Mouse (Mus musculus) kidney, adult 11 months (tissue): ENCODE data around the gene March7.
A peak's percentile ranks its signal among the peaks of the same experiment; 100 is the strongest.

Experiments used
- DNase-seq: peaks from one replicate; pipeline ENCODE4 v3.0.0; 2022

March7 gene

GRCm38 (mm10) chr2:60209703-60210651 lies at the start of gene March7, which contains the start of gene Baz2b:
Gene March7, plus strand, starts transcription at chr2:60209887.
Gene Baz2b, minus strand, starts transcription at chr2:60209839.
- peak; percentile 77 for DNase-seq

DNA sequence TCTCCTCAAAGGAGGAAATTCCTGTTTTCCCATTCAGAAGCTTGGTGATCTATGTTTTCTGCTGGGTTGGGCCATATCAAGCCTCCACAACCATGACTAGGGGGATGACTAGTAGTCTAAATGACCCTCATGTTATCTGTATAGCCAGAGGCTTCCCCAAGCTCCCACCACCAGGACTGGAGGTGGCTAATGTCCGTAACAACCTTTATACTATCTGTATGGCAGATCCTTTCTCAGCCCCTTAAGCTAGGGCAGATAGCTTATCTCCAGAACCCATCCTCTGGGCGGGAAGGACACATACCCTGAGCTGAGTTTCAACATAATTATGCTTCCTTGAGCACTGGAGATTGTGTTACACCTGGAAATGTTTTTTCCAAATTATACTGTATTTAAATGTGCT lies 45.9 kb upstream of the March7 start:
- DNase-seq = no peak

DNA sequence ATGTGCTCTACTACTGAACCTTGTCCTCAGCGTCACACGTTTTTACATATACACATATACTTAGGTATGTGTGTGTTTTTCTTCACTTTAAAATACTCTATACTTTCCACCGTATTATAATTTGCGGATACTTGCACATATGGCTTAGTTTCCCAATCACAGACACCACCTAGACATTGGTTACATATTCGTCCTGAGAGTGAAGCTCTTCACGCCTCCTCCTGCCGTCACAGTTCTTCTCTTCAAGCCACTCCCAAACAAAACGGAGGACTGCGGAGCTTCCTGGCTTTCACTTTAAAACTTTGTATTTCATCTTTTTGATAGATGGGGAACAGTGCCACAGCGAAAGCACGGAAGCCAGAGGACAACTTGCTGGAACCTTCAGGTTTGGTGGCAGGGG lies 44.0 kb upstream of the March7 start:
- no peak for DNase-seq

- DNase-seq = no peak
Observed at GRCm38 (mm10) chr2:60166878-60167277, 42.8 kb upstream of the March7 start.

DNA sequence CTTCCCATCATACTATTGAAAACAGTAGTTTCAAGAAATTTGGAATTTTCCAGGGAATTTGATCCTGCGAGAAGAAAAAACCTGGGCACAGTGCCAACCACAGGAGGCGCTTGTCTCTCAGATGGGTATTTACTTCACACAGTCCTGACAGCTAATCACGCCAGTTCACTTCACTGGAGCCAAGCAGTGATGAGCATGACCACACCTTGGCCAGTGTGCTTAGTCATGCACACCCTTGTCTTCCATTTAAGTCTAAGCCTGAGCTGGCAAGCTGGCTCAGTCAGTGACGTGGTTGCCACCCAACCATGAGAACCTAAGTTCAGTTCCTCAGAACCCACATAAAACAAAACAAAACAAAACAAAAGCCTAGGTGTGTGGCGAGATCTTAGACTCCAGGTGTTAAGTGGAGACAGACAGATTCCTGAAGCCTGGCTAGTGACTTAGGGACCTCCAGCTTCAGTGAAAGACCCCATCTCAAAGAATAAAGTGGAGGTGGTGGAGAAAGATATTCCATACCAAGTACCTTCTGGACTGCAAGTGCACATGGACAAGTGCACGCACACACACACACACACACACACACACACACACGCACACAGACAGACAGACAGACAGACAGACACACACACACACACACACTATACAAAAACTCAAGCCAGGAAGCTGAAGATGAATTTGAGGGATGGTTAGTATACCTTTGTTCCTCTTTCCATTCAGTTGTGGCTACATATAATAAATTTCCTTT lies 37.7 kb upstream of the March7 start:
- DNase-seq = peak; percentile 73

- DNase-seq = no peak
Observed at GRCm38 (mm10) chr2:60172531-60172914, 37.2 kb upstream of the March7 start.

- DNase-seq = no peak
Observed at GRCm38 (mm10) chr2:60173190-60173589, 36.5 kb upstream of the March7 start.

DNA sequence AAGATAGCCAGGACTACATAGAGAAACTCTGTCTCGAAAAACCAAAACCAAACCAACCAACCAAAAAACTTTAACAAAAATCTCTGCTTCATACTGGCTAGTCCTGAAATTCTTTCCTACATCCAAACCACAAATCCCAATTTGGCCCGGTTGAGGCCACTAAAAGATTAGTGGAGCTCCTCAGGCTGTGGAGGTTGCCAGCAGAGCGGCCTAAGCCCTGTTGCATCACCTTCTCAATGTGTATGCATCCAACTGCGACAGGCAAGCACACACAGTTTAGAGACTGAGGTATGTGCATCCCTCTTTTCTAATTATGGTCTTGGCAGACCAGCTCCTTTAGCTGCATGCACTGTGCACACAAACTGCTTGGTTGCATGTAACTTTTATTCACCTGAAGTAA lies 36.1 kb upstream of the March7 start:
- no peak for DNase-seq

GRCm38 (mm10) chr2:60175078-60175477 lies 34.6 kb upstream of the March7 start:
- no peak for DNase-seq

DNA sequence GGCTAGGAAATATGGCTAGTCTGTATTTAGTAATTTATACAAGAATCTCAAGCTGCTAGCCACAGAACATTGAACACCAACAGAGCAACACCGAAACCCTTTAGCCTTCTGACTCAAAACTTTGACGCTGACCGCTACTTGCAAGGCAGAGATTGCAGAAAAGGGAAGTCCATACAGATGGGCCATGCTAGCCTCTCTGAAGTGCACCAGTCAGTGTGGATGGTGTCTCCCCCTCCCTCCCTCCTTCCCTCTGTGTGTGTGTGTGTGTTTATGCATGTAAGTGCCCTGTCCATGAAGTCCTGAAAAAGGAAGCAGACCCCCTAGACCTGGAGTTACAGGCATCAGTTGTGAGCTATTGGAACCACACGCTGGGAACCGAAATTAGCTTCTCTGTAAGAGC lies 33.6 kb upstream of the March7 start:
- no peak for DNase-seq

DNA sequence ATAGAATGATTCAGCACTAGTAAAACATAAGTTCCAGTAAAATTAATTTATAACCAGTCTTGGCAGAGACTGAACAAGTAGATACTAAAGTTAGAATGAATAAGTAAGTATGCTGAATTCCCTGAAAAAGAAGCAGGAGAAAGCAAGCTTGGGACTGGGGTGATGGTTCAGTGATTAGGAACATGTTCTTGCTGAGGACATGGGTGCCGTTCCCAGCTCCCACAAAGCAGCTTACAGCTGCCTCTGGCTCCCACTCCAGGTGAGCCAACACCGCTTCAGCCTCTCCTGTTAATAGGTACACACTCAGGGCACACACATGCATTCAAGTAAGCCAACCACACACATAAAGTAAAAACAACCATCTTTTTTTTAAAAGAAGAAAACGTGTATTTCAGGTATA lies 32.2 kb upstream of the March7 start:
- peak; percentile 44 for DNase-seq

GRCm38 (mm10) chr2:60181696-60182095 lies 28.0 kb upstream of the March7 start:
- DNase-seq = no peak

GRCm38 (mm10) chr2:60196841-60197240 lies 12.8 kb upstream of the March7 start:
- no peak for DNase-seq

DNA sequence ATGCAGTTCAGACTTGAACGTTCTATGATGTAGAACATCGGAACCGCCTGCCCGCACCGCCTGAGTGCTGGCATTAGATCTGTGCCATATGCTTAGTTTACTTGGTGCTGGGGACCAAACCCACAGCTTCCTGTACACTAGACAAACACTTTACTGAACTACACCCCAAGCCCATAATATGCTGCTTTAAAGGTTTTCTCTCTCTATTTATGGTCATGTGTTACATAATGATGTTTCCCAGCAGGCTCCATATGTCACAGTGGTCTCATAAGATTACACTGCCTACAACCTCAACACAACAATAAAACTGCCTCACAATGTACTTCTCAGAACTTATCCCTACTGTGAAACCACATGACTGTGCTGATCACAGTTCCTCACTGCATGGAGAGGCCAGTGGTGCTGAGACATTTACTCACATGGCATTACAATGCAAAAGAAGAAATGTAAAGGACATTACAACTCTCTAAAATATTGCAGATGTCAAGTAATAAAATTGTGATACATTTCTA lies 9.6 kb upstream of the March7 start:
- no peak for DNase-seq

DNA sequence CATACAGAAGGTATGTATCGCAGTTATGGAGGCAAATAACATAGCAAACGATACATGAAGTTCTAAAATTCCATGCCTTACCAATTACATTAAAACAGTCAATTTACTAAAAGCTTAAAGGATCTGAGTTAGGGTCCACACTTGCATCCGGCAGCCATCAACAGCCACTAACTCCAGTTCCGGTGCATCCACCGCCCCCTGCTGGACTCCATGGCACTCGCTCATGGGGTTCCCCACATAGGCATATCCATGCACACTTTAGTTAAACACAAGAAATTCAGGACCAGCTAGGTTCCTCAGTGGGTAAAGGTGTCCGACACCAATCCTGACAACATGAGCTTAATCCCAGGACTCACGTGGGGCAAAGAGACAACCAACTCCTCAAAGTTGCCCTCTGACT lies 9.0 kb upstream of the March7 start:
- DNase-seq = peak; percentile 36

DNA sequence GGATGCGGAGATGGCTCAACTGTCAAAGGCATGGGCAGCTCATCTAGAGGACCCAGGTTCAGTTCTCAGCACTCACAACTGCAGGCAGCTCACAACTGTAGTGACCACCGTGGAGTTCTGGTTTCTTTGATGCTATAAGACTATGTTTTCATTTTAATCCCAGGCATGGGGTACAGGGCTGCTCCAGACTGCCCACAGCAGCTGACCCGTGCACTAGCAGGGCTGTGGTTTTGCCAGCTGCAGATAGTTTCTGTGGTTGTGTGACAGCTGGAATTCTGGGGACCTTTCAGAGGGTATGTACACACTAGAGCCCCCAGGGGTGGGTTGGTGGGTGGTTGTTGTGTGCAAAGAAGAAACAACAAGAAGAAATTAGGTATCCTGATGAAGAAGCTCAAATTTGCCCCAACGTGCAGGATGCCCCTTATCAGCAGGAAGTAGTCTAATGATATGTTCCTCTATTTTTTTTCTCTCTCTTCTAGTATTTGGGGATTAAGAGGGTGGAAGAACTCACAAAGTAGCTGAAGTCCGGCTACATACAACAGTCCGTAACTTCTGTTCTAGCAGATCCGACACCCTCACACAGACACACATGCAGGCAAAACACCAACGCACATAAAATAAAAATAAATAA lies 6.7 kb upstream of the March7 start:
- no peak for DNase-seq

DNA sequence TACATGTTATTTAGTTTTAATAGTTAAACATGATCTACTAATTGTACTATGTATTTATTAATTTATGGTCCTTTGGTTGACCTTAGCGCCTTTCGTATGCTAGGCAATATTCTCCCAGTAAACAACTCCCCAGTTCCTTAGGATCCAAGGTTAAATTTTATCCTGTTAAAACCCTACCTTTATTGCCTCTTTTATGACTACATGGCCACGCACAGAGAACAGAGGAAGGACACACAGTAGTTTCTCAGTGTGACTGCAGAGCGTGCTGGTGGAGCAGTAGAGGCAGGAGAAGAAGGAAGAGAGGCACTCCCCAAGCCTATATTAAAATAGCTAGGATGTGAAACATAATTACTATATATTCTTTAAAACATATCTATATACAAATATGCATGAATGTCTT lies 6.0 kb upstream of the March7 start:
- no peak for DNase-seq

DNA sequence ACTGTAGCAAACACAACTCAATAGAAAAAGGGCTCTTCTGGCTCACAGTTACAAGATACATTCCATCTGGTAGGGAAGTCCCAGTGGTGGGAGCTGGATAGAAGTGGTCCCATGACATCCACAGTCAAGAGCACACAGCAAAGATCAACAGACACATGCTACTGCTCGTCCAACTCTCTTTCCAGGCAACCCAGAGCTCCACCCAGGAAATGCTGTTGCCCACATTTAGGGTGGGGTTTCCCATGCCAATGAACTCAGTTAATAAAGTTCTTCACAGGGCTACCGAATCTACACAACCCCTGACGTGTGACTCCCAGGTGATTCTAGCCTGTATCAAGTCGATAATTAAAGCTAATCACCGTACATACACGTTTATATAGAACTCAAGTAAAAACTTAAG lies 5.5 kb upstream of the March7 start:
- DNase-seq = no peak

DNA sequence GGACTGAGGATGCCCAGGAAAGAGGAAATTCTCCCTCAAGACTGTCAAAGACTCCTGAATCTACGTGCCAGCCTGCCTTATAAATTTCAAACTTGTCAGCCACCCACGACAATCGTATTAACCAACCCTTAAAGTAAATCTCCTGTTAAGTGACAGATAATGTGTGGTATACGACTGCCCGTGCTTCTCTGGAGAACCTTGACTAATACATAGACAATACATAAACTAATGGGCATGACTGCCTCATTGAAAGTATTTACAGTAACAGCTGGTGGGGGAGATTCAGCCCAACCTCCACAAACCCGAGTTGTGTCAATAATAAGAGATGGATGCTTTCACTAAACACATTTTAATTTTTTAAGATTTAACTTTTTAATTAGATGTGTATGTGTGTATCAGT lies 3.9 kb upstream of the March7 start:
- DNase-seq = no peak

DNA sequence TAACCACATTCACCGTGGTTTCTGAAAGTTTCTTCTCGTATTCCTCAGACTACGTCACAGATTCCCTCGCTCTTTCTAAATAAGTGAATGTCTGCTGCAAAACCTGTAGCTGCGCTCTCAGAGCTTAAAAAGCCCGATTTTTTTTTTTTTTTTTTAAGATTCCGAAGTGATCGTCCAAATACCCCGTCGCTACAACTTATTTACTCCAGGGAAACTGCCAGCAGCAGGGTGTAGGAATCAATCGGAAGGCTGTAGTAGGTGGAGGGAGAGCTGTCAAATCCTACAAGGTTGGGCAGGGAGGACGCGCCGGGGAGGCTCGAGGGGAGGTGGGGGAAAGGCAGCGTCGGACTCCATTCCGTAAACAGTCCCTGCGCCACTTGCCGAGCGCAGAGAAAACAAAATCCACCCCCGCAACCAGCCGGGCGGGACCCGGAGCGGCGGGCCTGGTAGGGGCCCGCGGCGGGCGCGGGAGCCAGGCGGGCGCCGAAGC lies 520 bp upstream of the March7 start:
- DNase-seq = peak; percentile 43

- DNase-seq = no peak
Observed at GRCm38 (mm10) chr2:60210821-60211220, 1.1 kb downstream of the March7 start.

DNA sequence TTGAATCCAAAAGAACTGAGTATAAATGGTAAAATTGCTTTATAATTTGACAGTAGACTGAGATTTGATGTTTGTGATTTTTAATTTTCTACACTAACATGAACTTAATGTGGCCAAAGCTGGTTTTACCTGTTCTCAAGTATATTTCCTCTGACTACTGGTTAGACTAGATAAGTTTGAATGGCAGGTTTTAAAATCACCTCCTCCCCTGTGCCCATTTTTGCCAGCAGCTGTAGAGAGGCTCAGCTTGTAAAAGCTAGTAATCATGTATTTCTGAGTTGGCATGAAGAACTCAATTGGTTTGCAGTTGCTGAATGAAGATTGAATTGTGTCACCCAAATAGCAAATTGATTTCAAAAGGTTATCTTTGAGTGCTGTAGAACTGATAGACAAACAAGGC lies 2.8 kb downstream of the March7 start:
- DNase-seq = no peak

GRCm38 (mm10) chr2:60214683-60215082 lies 5.0 kb downstream of the March7 start:
- no peak for DNase-seq
